10 mouse cellular contexts compared by ENCODE assay signal in the genomic region with DNA sequence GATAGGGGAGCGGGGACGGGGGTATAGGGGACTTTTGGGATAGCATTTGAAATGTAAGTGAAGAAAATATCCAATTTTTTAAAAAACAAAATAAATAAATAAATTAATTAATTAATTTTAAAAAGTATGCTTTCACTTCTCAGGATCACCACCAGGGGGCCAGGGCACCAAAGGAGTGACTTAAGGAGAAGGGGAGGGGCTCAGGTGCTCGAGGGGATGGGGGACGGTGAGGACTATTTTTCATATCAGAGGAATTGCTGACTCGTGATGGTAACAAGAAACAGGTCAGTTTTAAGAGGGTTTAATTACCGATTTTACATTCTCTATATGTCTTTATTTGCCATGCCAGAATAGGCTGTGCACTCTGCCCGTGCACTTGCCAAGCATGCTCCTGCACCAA.
A peak's percentile ranks its signal among the peaks of the same experiment; 100 is the strongest.
DNase-seq lines count a peak whose midpoint lies in the region; ATAC-seq and TF ChIP-seq lines count a peak whose summit lies in the region.
"Had no signal": no experiment of that assay in that cellular context is flagged by ENCODE, and none has a peak within 500 bp of the region (broad histone marks: within the 10 kb centered on the region; RNA-seq: fewer than 3 reads in every experiment).

No protein-coding gene starts in this region.

- H3K9me3 ChIP-seq in kidney, postnatal 0 days (replicated peaks; ENCODE audit: low read length) = no peaks in the 10 kb centered on the region
- no peaks in the 10 kb centered on the region for H3K9me3 ChIP-seq in embryonic facial prominence, embryonic 15.5 days (replicated peaks)
- no peaks in the 10 kb centered on the region for H3K9me3 ChIP-seq in forebrain, embryonic 16.5 days (ENCODE audit: control insufficient read depth, low read length)
- H3K9me3 ChIP-seq: forebrain, embryonic 15.5 days; stomach, embryonic 15.5 days had no signal

- ATAC-seq in kidney, postnatal 0 days (replicated peaks; ENCODE audit: low FRiP score, low read depth) = no peak
- ATAC-seq in embryonic facial prominence, embryonic 15.5 days (ENCODE audit: insufficient number of reproducible peaks, low FRiP score, low TSS enrichment, low read depth) = no peak
- no peak for ATAC-seq in forebrain, embryonic 16.5 days
- ATAC-seq: forebrain, embryonic 15.5 days had no signal

- 57% methylated on average over 7 of the region's 7 CpGs for WGBS in kidney, postnatal 0 days
- WGBS in embryonic facial prominence, embryonic 15.5 days = 49% methylated on average over 7 of the region's 7 CpGs
- WGBS in forebrain, embryonic 16.5 days = 59% methylated on average over 7 of the region's 7 CpGs

- no peaks in the 10 kb centered on the region for H3K4me1 ChIP-seq in kidney, postnatal 0 days (replicated peaks; ENCODE audit: insufficient read depth, low read length)
- H3K4me1 ChIP-seq in embryonic facial prominence, embryonic 15.5 days = no peaks in the 10 kb centered on the region
- no peaks in the 10 kb centered on the region for H3K4me1 ChIP-seq in forebrain, embryonic 16.5 days (replicated peaks; ENCODE audit: control insufficient read depth, insufficient read depth, low read length)
- H3K4me1 ChIP-seq: forebrain, embryonic 15.5 days; stomach, embryonic 15.5 days had no signal

- H3K4me3 ChIP-seq in kidney, postnatal 0 days (replicated peaks; ENCODE audit: low read depth, low read length) = no peak overlapping the region
- H3K4me3 ChIP-seq in embryonic facial prominence, embryonic 15.5 days (replicated peaks) = no peak overlapping the region
- no peak overlapping the region for H3K4me3 ChIP-seq in forebrain, embryonic 16.5 days (replicated peaks; ENCODE audit: low read length)
- H3K4me3 ChIP-seq: forebrain, embryonic 15.5 days; stomach, embryonic 15.5 days had no signal

- no peak overlapping the region for H3K9ac ChIP-seq in kidney, postnatal 0 days (ENCODE audit: low read depth, low read length)
- no peak overlapping the region for H3K9ac ChIP-seq in embryonic facial prominence, embryonic 15.5 days
- no peak overlapping the region for H3K9ac ChIP-seq in forebrain, embryonic 16.5 days (replicated peaks; ENCODE audit: low read depth, low read length)
- H3K9ac ChIP-seq: forebrain, embryonic 15.5 days; stomach, embryonic 15.5 days had no signal

- H3K27ac ChIP-seq in kidney, postnatal 0 days = no peak overlapping the region
- no peak overlapping the region for H3K27ac ChIP-seq in embryonic facial prominence, embryonic 15.5 days (replicated peaks)
- no peak overlapping the region for H3K27ac ChIP-seq in forebrain, embryonic 16.5 days (ENCODE audit: low read length)
- H3K27ac ChIP-seq: forebrain, embryonic 15.5 days; stomach, embryonic 15.5 days had no signal

- peak; percentile 26 for DNase-seq in adrenal gland, postnatal 10 days
- DNase-seq in adrenal gland, adult 8-10 months = no peak
- peak; percentile 21 for DNase-seq in kidney, postnatal 0 days (ENCODE audit: low spot score)
- DNase-seq in kidney, adult 9 months = no peak
- peak; percentile 19 to 23 for DNase-seq in B cell, adult 2 months
- no peak for DNase-seq in frontal cortex, adult 2 months (ENCODE audit: extremely low spot score in 1 of 2, low spot score in 1 of 2)

- H3K27me3 ChIP-seq in kidney, postnatal 0 days (ENCODE audit: insufficient read depth, low read length) = no peaks in the 10 kb centered on the region
- H3K27me3 ChIP-seq in embryonic facial prominence, embryonic 15.5 days = no peaks in the 10 kb centered on the region
- no peaks in the 10 kb centered on the region for H3K27me3 ChIP-seq in forebrain, embryonic 16.5 days (replicated peaks; ENCODE audit: control insufficient read depth, insufficient read depth, low read length)
- H3K27me3 ChIP-seq: forebrain, embryonic 15.5 days; stomach, embryonic 15.5 days had no signal

- TF ChIP-seq CTCF in kidney, postnatal 0 days (IDR thresholded peaks at IDR 0.05; ENCODE audit: low read depth) = peak; percentile 63

- no peak overlapping the region for H3K4me2 ChIP-seq in kidney, postnatal 0 days (ENCODE audit: low read length)
- 0 out of 2 replicates have a peak overlapping the region, but pooled peaks have one; percentile 6 for H3K4me2 ChIP-seq in embryonic facial prominence, embryonic 15.5 days (replicated peaks)
- no peak overlapping the region for H3K4me2 ChIP-seq in forebrain, embryonic 16.5 days (ENCODE audit: low read length)
- H3K4me2 ChIP-seq: forebrain, embryonic 15.5 days; stomach, embryonic 15.5 days had no signal

- no peaks in the 10 kb centered on the region for H3K36me3 ChIP-seq in kidney, postnatal 0 days (ENCODE audit: insufficient read depth, low read length)
- no peaks in the 10 kb centered on the region for H3K36me3 ChIP-seq in embryonic facial prominence, embryonic 15.5 days
- H3K36me3 ChIP-seq in forebrain, embryonic 16.5 days (ENCODE audit: control insufficient read depth, insufficient read depth) = no peaks in the 10 kb centered on the region
- H3K36me3 ChIP-seq: forebrain, embryonic 15.5 days; stomach, embryonic 15.5 days had no signal

Comparison
In these comparisons a context has a peak if more than half of its experiments do, and no peak if none do; other contexts are left out.
1. DNase-seq: peak in adrenal gland, postnatal 10 days (single experiment), kidney, postnatal 0 days (single experiment) and B cell, adult 2 months (2 of 2); none in adrenal gland, adult 8-10 months (single experiment), kidney, adult 9 months (single experiment) and frontal cortex, adult 2 months (0 of 2).